Mouse (Mus musculus) forebrain, embryonic 10.5 days (tissue): Measurements from ENCODE around the gene Crispld2. TPM values are rescaled to one million over a fixed set of nuclear protein-coding genes. Genes with fewer than 3 reads are reported as not detected.

ENCODE experiments used
- DNase-seq: peaks from one replicate; pipeline ENCODE4 v3.0.0-alpha.2; 2017; ENCODE audit warnings: low spot score; ENCODE audit errors: extremely low spot score
- H3K27ac ChIP-seq: fragments of 300-500 bp; sonication (generic); 2 replicates; pipeline ENCODE4 v1.5.1; 2016; ENCODE audit warnings: mild to moderate bottlenecking
- H3K27me3 ChIP-seq: fragments of 300-500 bp; sonication (generic); 2 replicates; pipeline ENCODE4 v1.6.1; 2016; ENCODE audit warnings: mild to moderate bottlenecking; ENCODE audit not compliant: poor library complexity, severe bottlenecking
- H3K36me3 ChIP-seq: fragments of 300-500 bp; sonication (generic); replicated peaks from 2 replicates; pipeline ENCODE4 v1.6.1; 2016; ENCODE audit warnings: mild to moderate bottlenecking, moderate library complexity
- H3K4me1 ChIP-seq: fragments of 300-500 bp; sonication (generic); 2 replicates; pipeline ENCODE4 v1.6.1; 2016
- H3K4me3 ChIP-seq: fragments of 300-500 bp; sonication (generic); 2 replicates; pipeline ENCODE4 v1.5.1; 2016; ENCODE audit warnings: mild to moderate bottlenecking, moderate library complexity
- H3K9me3 ChIP-seq: fragments of 300-500 bp; sonication (generic); 2 replicates; pipeline ENCODE4 v1.6.1; 2016; ENCODE audit warnings: mild to moderate bottlenecking, moderate library complexity
- WGBS: fragments of 180-500 bp; shearing (Covaris S2); methylation state at CpG from one replicate; pipeline ENCODE4 v1.1.7; 2016; 5-methylcytosine and 5-hydroxymethylcytosine counted together
- polyA plus RNA-seq: library from polyadenylated mRNA; unstranded; fragments of >200 nt; fragmentation: Nextera tagmentation; extraction: Ambion mirVana; gene quantifications from 2 replicates; pipeline ENCODE4 v1.2.1, GENCODE M21; 2016

The Crispld2 gene
- polyA plus RNA-seq, 1 experiment from 2014 or later = 2.5 TPM

DNA sequence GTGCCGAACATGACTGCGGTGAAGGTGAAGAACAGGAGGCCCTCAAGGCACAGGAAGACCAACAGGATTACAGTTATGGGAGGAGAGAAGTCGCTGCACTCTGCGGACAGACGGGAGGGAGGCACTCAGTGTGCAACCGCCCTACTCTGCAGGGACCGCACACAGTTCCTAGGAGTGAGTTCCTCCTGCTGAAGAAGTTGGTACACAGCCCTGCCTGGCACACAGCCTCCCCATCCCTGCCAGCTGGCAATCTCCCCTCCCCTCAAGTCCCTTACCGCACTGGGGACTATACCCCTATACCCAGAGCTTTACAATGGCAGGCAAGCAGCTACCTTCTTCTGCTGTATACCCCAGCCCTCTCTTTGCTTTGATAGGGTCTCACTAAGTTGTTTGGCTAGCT is 91.0 kb downstream of the Crispld2 start:
- peaks cover under 1% of the 10 kb centered on the region; the same call in 1 of the 2 replicates for H3K4me1 ChIP-seq
- no peak overlapping the region for H3K27ac ChIP-seq
- WGBS = 93% methylated on average over 8 of the region's 8 CpGs
- peaks cover 72% of the 10 kb centered on the region for H3K36me3 ChIP-seq
- no peak for DNase-seq
- no peaks in the 10 kb centered on the region for H3K9me3 ChIP-seq
- H3K27me3 ChIP-seq = no peaks in the 10 kb centered on the region
- H3K4me3 ChIP-seq = no peak overlapping the region

- Histone ChIP-seq H3K4me3 (no peak overlapping the region), H3K27ac (no peak overlapping the region), H3K9me3 (no peaks in the 10 kb centered on the region), H3K36me3 (peaks cover 80% of the 10 kb centered on the region), H3K4me1 (no peaks in the 10 kb centered on the region), H3K27me3 (no peaks in the 10 kb centered on the region)
- 93% methylated on average over 8 of the region's 8 CpGs for WGBS
- no peak for DNase-seq
Measured at GRCm38 (mm10) chr8:120084783-120085182, 92.5 kb downstream of the Crispld2 start.

DNA sequence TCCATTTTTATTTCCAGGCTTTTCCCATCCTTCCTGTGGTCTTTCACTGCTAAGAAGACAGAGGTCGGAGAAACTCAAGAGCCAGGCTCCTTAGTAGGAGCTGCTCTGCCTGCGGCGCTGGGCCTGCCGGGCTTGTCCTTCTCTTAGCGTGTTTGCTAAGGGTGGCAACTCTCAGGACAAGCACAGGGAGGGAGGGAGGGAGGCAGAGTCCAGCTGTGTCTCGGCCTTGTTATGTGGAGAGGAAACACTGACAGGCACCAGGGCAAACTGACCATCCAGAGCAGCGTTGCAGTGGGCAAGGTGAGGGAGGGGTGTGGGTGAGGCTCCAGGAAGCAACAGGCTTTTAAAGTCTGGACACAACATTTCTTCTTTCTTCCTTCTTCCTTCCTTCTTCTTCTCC is 97.3 kb downstream of the Crispld2 start:
- no peaks in the 10 kb centered on the region for H3K27me3 ChIP-seq
- 88% methylated on average over 7 of the region's 7 CpGs for WGBS
- peaks cover 91% of the 10 kb centered on the region for H3K36me3 ChIP-seq
- no peaks in the 10 kb centered on the region; the same call in 1 of the 2 replicates for H3K9me3 ChIP-seq
- H3K4me1 ChIP-seq = no peaks in the 10 kb centered on the region
- no peak for DNase-seq
- H3K27ac ChIP-seq = no peak overlapping the region
- no peak overlapping the region for H3K4me3 ChIP-seq

DNA sequence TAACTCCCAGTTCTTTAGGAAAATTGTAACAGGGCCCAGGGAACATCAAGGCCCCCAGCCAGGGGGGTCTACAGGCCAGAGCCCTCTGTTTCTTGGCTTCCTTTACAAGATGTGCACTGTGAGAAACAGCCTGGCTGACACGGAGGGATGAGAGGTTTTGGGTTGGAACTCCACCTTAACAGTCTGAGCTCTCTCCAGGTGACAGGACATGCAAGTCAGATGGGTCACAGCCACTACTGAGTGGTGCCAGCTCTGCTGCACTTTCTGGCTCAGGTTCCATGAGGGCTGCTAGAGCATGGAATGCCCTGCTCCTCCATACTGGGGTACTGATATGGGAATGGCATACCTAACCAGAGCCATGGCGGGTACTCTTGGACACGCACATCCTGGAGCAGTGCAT is 98.8 kb downstream of the Crispld2 start:
- Histone ChIP-seq H3K27ac (no peak overlapping the region), H3K4me3 (no peak overlapping the region), H3K9me3 (no peaks in the 10 kb centered on the region; the same call in 1 of the 2 replicates), H3K27me3 (no peaks in the 10 kb centered on the region), H3K4me1 (no peaks in the 10 kb centered on the region), H3K36me3 (peaks cover 81% of the 10 kb centered on the region)
- 96% methylated on average over 3 of the region's 3 CpGs for WGBS
- DNase-seq = no peak

- no peak for DNase-seq
- Histone ChIP-seq H3K36me3 (peaks cover 62% of the 10 kb centered on the region), H3K4me3 (no peak overlapping the region), H3K4me1 (peaks cover 6% of the 10 kb centered on the region; the same call in 1 of the 2 replicates), H3K27ac (no peak overlapping the region), H3K9me3 (no peaks in the 10 kb centered on the region; the same call in 1 of the 2 replicates), H3K27me3 (no peaks in the 10 kb centered on the region)
- WGBS = 86% methylated on average over 3 of the region's 3 CpGs
Measured at GRCm38 (mm10) chr8:120093103-120093502, 100.9 kb downstream of the Crispld2 start.

DNA sequence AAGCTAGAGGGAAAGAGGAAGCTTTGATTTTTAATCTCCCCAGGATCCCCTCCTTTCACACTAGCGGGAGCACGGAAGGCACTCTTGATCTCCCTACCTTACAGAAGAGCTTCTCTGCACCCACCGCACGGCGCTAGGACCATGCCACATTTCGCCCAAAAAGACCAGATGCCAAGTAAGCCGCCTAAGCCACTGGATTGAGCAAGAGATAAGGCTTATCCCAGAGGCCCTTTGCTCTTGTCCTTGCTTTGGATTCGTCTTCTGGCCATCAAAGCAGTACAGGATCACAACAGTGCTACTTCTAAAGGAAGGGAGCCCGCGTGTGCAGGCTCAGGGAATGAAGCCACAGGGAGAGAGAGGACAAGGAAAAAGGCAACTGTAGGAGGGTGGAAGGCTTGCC is 102.6 kb downstream of the Crispld2 start:
- peaks cover 56% of the 10 kb centered on the region for H3K36me3 ChIP-seq
- no peaks in the 10 kb centered on the region; the same call in 1 of the 2 replicates for H3K9me3 ChIP-seq
- DNase-seq = no peak
- no peak overlapping the region for H3K4me3 ChIP-seq
- no peak overlapping the region for H3K27ac ChIP-seq
- peaks cover 11% of the 10 kb centered on the region for H3K4me1 ChIP-seq
- 89% methylated on average over 10 of the region's 10 CpGs for WGBS
- H3K27me3 ChIP-seq = no peaks in the 10 kb centered on the region

GRCm38 (mm10) chr8:120096486-120096885 is 104.2 kb downstream of the Crispld2 start:
- Histone ChIP-seq H3K9me3 (no peaks in the 10 kb centered on the region; the same call in 1 of the 2 replicates), H3K27me3 (no peaks in the 10 kb centered on the region), H3K4me1 (peaks cover 23% of the 10 kb centered on the region), H3K4me3 (no peak overlapping the region), H3K36me3 (peaks cover 39% of the 10 kb centered on the region), H3K27ac (no peak overlapping the region)
- 74% methylated on average over 2 of the region's 2 CpGs for WGBS
- DNase-seq = no peak

DNA sequence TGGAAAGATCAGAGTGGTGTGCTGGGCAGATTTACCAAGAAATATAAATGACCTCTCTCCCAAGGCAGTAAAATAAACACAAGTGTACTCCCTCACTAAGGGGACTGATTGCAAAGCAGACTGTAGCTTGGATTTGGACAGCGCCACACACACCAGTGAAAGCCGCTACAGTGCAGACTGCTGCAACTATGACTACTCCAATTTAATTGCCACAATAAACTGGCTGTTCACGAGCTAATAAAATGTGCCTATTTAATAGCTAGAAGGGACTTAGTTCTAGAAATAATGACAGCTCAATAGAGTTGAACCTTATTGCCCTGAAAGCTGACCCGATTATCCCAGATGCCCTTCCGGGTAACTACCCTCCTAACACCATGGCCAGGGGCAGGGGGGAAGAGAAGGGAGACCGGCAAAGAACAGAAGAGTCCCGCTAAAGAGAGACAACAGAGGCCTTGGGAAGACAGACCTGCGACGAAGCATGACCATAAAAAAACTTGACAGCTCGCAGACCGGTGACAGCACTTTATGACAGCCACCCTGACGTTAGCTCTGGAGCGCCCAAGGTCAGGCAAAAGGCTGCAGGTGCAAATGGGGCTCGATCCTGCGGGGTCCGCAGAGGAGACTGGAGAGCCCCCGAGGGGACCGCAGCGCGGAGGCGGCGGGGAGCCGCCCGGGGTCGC is 108.3 kb downstream of the Crispld2 start:
- H3K9me3 ChIP-seq = no peaks in the 10 kb centered on the region
- H3K27me3 ChIP-seq = no peaks in the 10 kb centered on the region
- H3K4me1 ChIP-seq = peaks cover 38% of the 10 kb centered on the region
- peak overlapping the region; percentile 92 for H3K27ac ChIP-seq
- 9% methylated on average over 20 of the region's 25 CpGs for WGBS
- H3K4me3 ChIP-seq = peak overlapping the region; percentile 97
- DNase-seq = no peak
- H3K36me3 ChIP-seq = peaks cover 6% of the 10 kb centered on the region; the same call in 1 of the 2 replicates

DNA sequence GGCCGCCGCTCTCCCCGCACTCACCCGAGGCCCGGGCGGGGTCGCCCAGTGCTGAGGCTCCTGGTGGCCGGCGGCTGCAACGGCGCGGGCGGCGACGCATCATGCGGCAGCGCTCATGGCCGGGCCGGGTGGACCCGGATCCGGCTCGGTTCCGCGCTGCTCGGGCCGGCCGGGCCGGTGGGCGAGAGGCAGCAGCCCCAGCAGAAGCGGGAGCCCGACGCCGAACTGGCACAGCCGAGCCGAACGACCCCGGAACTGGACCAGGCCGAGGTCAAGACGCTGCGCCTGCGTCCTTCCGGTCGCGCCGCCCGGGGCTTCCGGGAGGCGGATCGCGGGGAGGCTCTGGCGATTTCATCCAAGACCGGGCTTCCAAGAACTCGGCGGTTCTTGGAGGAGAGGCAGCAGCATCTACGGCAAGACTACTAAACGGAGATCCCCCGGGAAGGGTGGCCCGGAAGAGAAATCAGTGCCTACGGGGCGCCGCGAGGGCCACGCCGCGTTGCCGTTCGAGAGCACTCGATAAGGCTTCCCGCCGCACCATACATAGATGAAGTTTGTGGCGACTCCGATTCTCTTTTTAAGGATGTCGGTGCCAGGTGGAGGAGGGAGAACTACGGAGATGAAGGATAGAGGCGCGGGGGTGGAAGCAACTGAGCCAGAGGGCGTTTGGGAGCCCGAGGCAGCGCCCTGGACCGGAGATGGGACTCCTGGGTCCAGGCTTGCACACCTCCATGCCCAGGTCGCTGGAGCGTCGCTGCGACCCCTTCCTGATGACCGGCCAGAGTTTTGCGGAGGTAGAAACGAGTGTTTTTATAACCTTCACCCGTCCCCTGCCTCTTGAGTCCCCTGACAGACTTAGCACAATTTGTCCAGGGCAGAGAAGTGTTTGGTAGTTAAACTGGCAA is 109.1 kb downstream of the Crispld2 start, which contains the start of gene Zdhhc7:
Gene Zdhhc7, minus strand, starts transcription at position 415 of the 905 bp plus-strand sequence.
- Histone ChIP-seq H3K4me1 (peaks cover 38% of the 10 kb centered on the region), H3K27ac (peak within 1 kb of the TSS; percentile 92), H3K9me3 (no peaks in the 10 kb centered on the region), H3K4me3 (peak within 1 kb of the TSS; percentile 97), H3K27me3 (no peaks in the 10 kb centered on the region), H3K36me3 (peaks cover 7% of the 10 kb centered on the region; the same call in 1 of the 2 replicates)
- under 1% methylated on average over 86 of the region's 88 CpGs for WGBS
- DNase-seq = peak; percentile 73

Other genes starting within 250 kb of the Crispld2 start
- gene Tldc1, start 214.0 kb upstream of the Crispld2 start, polyA plus RNA-seq = 16.7 and 17.3 TPM in 2 replicates
- gene Cotl1, start 151.9 kb upstream of the Crispld2 start, polyA plus RNA-seq = 109 and 114 TPM in 2 replicates
- 10.8 and 11.1 TPM in 2 replicates for gene Klhl36, start 130.2 kb upstream of the Crispld2 start, polyA plus RNA-seq
- 251 and 264 TPM in 2 replicates for gene Usp10, start 82.1 kb upstream of the Crispld2 start, polyA plus RNA-seq
- gene Gm20388, start 81.6 kb upstream of the Crispld2 start, polyA plus RNA-seq = 1.2 and 5.5 TPM in 2 replicates
- 28.3 and 30.2 TPM in 2 replicates for gene Zdhhc7, start 109.0 kb downstream of the Crispld2 start, polyA plus RNA-seq
- 3.4 and 3.8 TPM in 2 replicates for gene 6430548M08Rik, start 121.7 kb downstream of the Crispld2 start, polyA plus RNA-seq
- gene Fam92b, start 185.0 kb downstream of the Crispld2 start, polyA plus RNA-seq = 2.0 TPM in 2 replicates
- 11.1 and 12.0 TPM in 2 replicates for gene Gse1, start 236.0 kb downstream of the Crispld2 start, polyA plus RNA-seq